Mouse (Mus musculus): ENCODE results near the gene Pum3. TPM values are rescaled to one million over a fixed set of nuclear protein-coding genes. Genes with fewer than 3 reads are reported as not detected.
A peak's percentile ranks its signal among the peaks of the same experiment; 100 is the strongest.

Pum3 gene
- total and polyA plus RNA-seq, 2 experiments from 2014 or later, result 19.8 to 56.9 TPM

DNA sequence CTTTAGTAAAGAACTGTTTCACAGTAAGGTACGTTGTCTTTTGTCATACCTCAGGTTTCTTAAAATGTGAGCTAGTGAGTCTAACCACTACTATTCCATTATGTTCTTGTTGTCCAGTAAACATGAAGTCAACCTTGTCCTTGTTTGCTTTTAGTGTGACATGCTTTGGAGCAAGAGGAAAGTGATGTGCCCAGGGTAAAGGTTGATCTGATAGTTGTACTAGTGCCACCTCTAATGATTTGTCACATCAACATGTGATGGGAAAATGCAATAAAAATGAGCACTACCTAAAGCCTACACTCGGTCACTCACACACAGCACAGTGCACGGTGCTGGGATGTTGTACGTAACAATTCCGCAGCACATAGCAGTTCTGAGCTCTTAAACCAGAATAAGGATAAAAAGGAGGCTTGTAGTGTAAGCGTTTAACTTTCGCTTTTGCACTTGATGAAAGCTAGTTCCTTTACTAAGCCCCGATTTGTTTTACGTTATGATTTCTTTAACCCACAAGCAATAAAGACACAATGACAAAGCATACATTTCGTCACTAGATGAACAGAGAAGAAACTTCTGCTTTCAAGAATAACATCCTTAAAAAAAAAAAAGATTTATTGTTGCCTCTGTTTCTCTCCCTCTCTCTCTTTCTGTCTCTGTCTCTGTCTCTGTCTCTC lies 8.5 kb upstream of the Pum3 start:
- no peaks in the 10 kb centered on the region for H3K9me3 ChIP-seq (ENCODE audit: low read length)
- DNase-seq (ENCODE audit: low spot score), result no peak
- H3K4me3 ChIP-seq (ENCODE audit: low read depth, low read length), result no peak overlapping the region
- TF ChIP-seq CTCF (IDR thresholded peaks at IDR 0.05), result no peak
- no peak overlapping the region for H3K4me2 ChIP-seq (ENCODE audit: low read depth, low read length, poor library complexity, severe bottlenecking)
- ATAC-seq (ENCODE audit: low FRiP score), result no peak
- no peak overlapping the region for H3K27ac ChIP-seq (ENCODE audit: low read depth, low read length)
- no peaks in the 10 kb centered on the region for H3K4me1 ChIP-seq (ENCODE audit: insufficient read depth, low read length)
- H3K27me3 ChIP-seq (ENCODE audit: insufficient read depth, low read length), result no peaks in the 10 kb centered on the region
- H3K9ac ChIP-seq (replicated peaks; ENCODE audit: low read length, poor library complexity, severe bottlenecking), result no peak overlapping the region
- no peaks in the 10 kb centered on the region for H3K36me3 ChIP-seq (ENCODE audit: insufficient read depth, low read length)
- 84% methylated on average over 10 of the region's 10 CpGs for WGBS

DNA sequence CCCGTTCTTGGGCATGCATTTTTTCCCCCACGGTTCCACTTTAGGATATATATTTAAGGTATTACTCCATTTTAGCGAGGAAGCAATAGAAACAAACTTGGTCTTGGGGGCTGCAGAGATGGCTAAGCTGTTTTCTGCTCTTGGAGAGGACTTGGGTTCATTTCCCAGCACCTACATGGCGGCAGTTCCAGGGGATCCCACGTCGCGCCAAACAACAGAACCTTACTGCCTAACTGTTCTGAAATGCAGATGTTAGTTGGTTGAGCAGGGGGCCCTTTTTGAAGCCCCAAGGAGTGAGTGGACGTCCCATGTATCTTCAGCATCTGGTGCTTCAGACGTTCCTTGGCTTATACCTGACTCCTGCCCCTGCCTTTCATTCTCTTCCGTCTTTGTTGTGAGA lies 781 bp upstream of the Pum3 start:
- no peak for ATAC-seq (ENCODE audit: low FRiP score)
- Histone ChIP-seq H3K4me1 (ENCODE audit: insufficient read depth, low read length) (peaks cover 6% of the 10 kb centered on the region), H3K9ac (replicated peaks; ENCODE audit: low read length, poor library complexity, severe bottlenecking) (peak overlapping the region; percentile 78), H3K4me2 (ENCODE audit: low read depth, low read length, poor library complexity, severe bottlenecking) (peak overlapping the region; percentile 81), H3K9me3 (ENCODE audit: low read length) (no peaks in the 10 kb centered on the region), H3K4me3 (ENCODE audit: low read depth, low read length) (peak overlapping the region; percentile 83), H3K36me3 (ENCODE audit: insufficient read depth, low read length) (no peaks in the 10 kb centered on the region), H3K27me3 (ENCODE audit: insufficient read depth, low read length) (no peaks in the 10 kb centered on the region), H3K27ac (ENCODE audit: low read depth, low read length) (peak overlapping the region; percentile 87)
- TF ChIP-seq CTCF (IDR thresholded peaks at IDR 0.05), result no peak
- DNase-seq (ENCODE audit: low spot score), result peak; percentile 3
- under 1% methylated on average over 10 of the region's 10 CpGs for WGBS

DNA sequence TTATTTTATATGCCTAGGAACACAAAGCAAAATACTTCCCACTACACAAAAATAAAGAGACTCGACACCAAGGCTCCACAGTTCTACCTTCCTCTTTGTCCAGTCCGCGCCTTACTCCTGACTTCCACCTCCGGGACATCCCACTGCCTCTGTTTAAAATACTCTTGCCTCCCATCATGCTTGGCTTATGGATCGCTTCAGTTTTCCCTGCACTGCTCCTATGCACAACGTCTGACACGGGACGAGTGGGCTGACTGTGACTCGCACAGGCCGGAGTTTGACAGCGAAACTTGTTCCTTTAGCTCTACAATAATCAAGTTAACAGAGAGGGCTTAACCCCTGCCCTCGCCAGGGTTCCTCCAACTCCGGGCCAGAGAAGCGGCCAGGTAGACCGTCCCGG lies 344 bp downstream of the Pum3 start:
- peak overlapping the region; percentile 97 for H3K4me2 ChIP-seq (ENCODE audit: low read depth, low read length, poor library complexity, severe bottlenecking)
- H3K4me3 ChIP-seq (ENCODE audit: low read depth, low read length), result peak overlapping the region; percentile 83
- WGBS, result under 1% methylated on average over 16 of the region's 16 CpGs
- DNase-seq (ENCODE audit: low spot score) (peak; percentile 4), ATAC-seq (ENCODE audit: low FRiP score) (no peak)
- TF ChIP-seq CTCF (IDR thresholded peaks at IDR 0.05), result no peak
- no peaks in the 10 kb centered on the region for H3K9me3 ChIP-seq (ENCODE audit: low read length)
- H3K27me3 ChIP-seq (ENCODE audit: insufficient read depth, low read length), result no peaks in the 10 kb centered on the region
- peaks cover 6% of the 10 kb centered on the region for H3K4me1 ChIP-seq (ENCODE audit: insufficient read depth, low read length)
- peak overlapping the region; percentile 33; the same call in 1 of the 2 replicates for H3K27ac ChIP-seq (ENCODE audit: low read depth, low read length)
- H3K36me3 ChIP-seq (ENCODE audit: insufficient read depth, low read length), result peaks cover 4% of the 10 kb centered on the region
- H3K9ac ChIP-seq (replicated peaks; ENCODE audit: low read length, poor library complexity, severe bottlenecking), result peak overlapping the region; percentile 60

DNA sequence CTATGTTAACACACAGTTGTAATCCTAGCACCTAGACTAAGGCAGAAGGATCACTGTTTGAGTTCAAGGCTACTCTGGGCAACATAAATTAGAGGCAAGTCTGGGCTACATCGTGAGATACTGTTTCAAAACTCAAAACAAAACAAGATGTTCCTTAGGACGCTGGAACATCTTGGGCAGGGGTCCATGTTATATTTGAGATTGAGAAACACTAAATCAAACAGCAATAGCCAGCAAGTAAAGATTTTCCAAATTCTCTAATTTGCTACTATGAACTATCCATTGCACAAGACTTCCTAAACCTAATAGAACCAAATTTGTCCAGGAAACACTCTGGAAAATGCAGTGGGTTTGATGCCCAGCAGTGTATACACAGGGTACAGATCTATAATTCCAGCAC lies 1.8 kb downstream of the Pum3 start:
- DNase-seq (ENCODE audit: low spot score), result no peak

DNA sequence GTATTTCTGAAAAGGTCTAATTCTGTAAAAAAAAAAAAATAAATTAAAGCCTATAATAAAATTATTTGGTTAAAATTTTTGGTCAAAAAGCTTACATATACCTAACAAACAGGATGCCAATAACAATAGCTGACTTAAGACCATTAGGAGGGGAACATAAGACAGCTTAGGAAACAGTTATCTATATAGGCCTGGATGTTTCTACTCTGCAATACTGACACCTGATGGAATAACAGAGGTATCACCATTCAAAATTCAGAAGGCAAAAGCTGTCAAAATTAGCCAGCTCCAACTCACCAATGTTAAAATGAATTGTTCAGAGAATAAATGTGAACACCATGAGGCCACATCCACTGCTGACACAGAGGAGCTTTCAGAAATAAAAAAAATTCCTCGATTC lies 3.2 kb downstream of the Pum3 start:
- TF ChIP-seq CTCF (IDR thresholded peaks at IDR 0.05), result peak; percentile 77
- DNase-seq (ENCODE audit: low spot score) (peak; percentile 60), ATAC-seq (ENCODE audit: low FRiP score) (no peak)
- peaks cover 19% of the 10 kb centered on the region for H3K36me3 ChIP-seq (ENCODE audit: insufficient read depth, low read length)
- H3K4me2 ChIP-seq (ENCODE audit: low read depth, low read length, poor library complexity, severe bottlenecking), result no peak overlapping the region
- H3K27ac ChIP-seq (ENCODE audit: low read depth, low read length), result no peak overlapping the region
- no peaks in the 10 kb centered on the region for H3K27me3 ChIP-seq (ENCODE audit: insufficient read depth, low read length)
- H3K9ac ChIP-seq (replicated peaks; ENCODE audit: low read length, poor library complexity, severe bottlenecking), result no peak overlapping the region
- 90% methylated on average over 1 of the region's 1 CpGs for WGBS
- no peaks in the 10 kb centered on the region for H3K9me3 ChIP-seq (ENCODE audit: low read length)
- H3K4me1 ChIP-seq (ENCODE audit: insufficient read depth, low read length), result peaks cover 6% of the 10 kb centered on the region
- H3K4me3 ChIP-seq (ENCODE audit: low read depth, low read length), result no peak overlapping the region

More for the DNA sequence above, 1.8 kb downstream of the Pum3 start:
- Histone ChIP-seq H3K4me2 (ENCODE audit: low read depth, low read length, poor library complexity, severe bottlenecking) (no peak overlapping the region), H3K27me3 (ENCODE audit: insufficient read depth, low read length) (no peaks in the 10 kb centered on the region), H3K9ac (replicated peaks; ENCODE audit: low read length, poor library complexity, severe bottlenecking) (no peak overlapping the region), H3K27ac (ENCODE audit: low read depth, low read length) (no peak overlapping the region), H3K9me3 (ENCODE audit: low read length) (no peaks in the 10 kb centered on the region), H3K4me1 (ENCODE audit: insufficient read depth, low read length) (peaks cover 6% of the 10 kb centered on the region), H3K36me3 (ENCODE audit: insufficient read depth, low read length) (peaks cover 10% of the 10 kb centered on the region), H3K4me3 (ENCODE audit: low read depth, low read length) (no peak overlapping the region)
- TF ChIP-seq CTCF (IDR thresholded peaks at IDR 0.05), result no peak
- ATAC-seq (ENCODE audit: low FRiP score), result no peak
- 86% methylated on average over 2 of the region's 2 CpGs for WGBS

DNA sequence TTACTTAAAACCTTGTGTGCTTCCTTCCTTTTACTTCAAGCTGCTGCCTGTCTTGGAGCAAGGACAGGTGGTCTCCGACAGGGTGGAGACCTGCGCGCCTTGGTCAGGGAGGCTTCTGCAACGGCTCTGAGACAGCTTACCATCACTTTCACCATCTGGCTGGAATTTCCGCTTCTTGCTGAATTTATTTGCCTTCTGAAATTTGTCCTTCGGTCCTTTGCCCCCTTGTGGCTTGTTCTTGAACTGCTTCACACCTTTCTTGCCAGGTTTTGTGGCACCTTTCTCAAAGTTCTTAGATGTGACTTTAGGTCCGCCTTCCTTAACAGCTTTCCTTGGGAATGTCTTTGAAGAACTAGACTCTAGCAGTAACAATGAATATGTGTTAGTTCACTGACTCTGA lies 4.0 kb downstream of the Pum3 start:
- Histone ChIP-seq H3K4me2 (ENCODE audit: low read depth, low read length, poor library complexity, severe bottlenecking) (no peak overlapping the region), H3K4me1 (ENCODE audit: insufficient read depth, low read length) (peaks cover 6% of the 10 kb centered on the region), H3K9ac (replicated peaks; ENCODE audit: low read length, poor library complexity, severe bottlenecking) (no peak overlapping the region), H3K27me3 (ENCODE audit: insufficient read depth, low read length) (no peaks in the 10 kb centered on the region), H3K9me3 (ENCODE audit: low read length) (no peaks in the 10 kb centered on the region), H3K27ac (ENCODE audit: low read depth, low read length) (no peak overlapping the region), H3K36me3 (ENCODE audit: insufficient read depth, low read length) (peaks cover 26% of the 10 kb centered on the region), H3K4me3 (ENCODE audit: low read depth, low read length) (no peak overlapping the region)
- DNase-seq (ENCODE audit: low spot score) (peak; percentile 71), ATAC-seq (ENCODE audit: low FRiP score) (no peak)
- 63% methylated on average over 7 of the region's 7 CpGs for WGBS
- TF ChIP-seq CTCF (IDR thresholded peaks at IDR 0.05), result peak; percentile 84
